Mouse (Mus musculus) lung, adult 2 months (tissue): ENCODE measurements around the gene Gp6. TPM values are rescaled to one million over a fixed set of nuclear protein-coding genes. Genes with fewer than 3 reads are reported as not detected.
A peak's percentile ranks its signal among the peaks of the same experiment; 100 is the strongest.

Experiments
- DNase-seq: peaks from one replicate; pipeline ENCODE4 v3.0.0; 2022
- H3K4me1 ChIP-seq: fragments of 200-500 bp; 2 replicates; pipeline ENCODE4 v1.6.1; 2011; ENCODE audit warnings: low read length; ENCODE audit not compliant: control insufficient read depth, insufficient read depth
- H3K4me3 ChIP-seq: fragments of 200-500 bp; replicated peaks from 2 replicates; pipeline ENCODE3; 2011; ENCODE audit warnings: low read depth, mild to moderate bottlenecking, control low read depth, low read length; ENCODE audit errors: extremely low read depth
- CTCF ChIP-seq: fragments of 200-500 bp; IDR thresholded peaks from 2 replicates; pipeline ENCODE4 v1.5.1; 2011; ENCODE audit warnings: mild to moderate bottlenecking, low read length, control low read depth; ENCODE audit not compliant: insufficient read depth
- POLR2A ChIP-seq: fragments of 200-500 bp; IDR thresholded peaks from 2 replicates; pipeline ENCODE4 v1.6.1; 2011; ENCODE audit warnings: low read depth, mild to moderate bottlenecking, control low read depth, low read length, borderline replicate concordance; ENCODE audit errors: extremely low read depth
- WGBS: fragments of 180-500 bp; shearing (Covaris S2); methylation state at CpG from one replicate; pipeline ENCODE4 v1.1.7; 2018; 5-methylcytosine and 5-hydroxymethylcytosine counted together
- polyA plus RNA-seq: library from polyadenylated mRNA; depleted of rRNA; stranded (reverse); fragments of >200 nt; gene quantifications from 2 replicates; pipeline ENCODE4 v1.2.3, GENCODE M21; 2012; rRNA removed

Gene Gp6
- polyA plus RNA-seq, result 0.41 and 0.49 TPM in 2 replicates

GRCm38 (mm10) chr7:4397730-4398129 is at the start of gene Gp6:
Gp6 (minus strand) TSS chr7:4397744.
- WGBS, result 86% methylated on average over 1 of the region's 1 CpGs
- DNase-seq, result no peak
- H3K4me3 ChIP-seq, result no peak within 1 kb of the TSS
- no peaks in the 10 kb centered on the region for H3K4me1 ChIP-seq
- TF ChIP-seq CTCF (no peak), POLR2A (no peak)

GRCm38 (mm10) chr7:4447138-4447537 is 49.6 kb upstream of the Gp6 start:
- H3K4me1 ChIP-seq, result 0 out of 2 replicates have a peak, but pooled peaks cover 2% of the 10 kb centered on the region
- no peak for DNase-seq
- WGBS, result 3% methylated on average over 1 of the region's 1 CpGs
- no peak overlapping the region for H3K4me3 ChIP-seq
- TF ChIP-seq POLR2A (no peak), CTCF (peak; percentile 10; the same call in 1 of the 2 replicates)

- under 1% methylated on average over 35 of the region's 35 CpGs for WGBS
- peak within 1 kb of the TSS; percentile 94 for H3K4me3 ChIP-seq
- 0 out of 2 replicates have a peak, but pooled peaks cover 2% of the 10 kb centered on the region for H3K4me1 ChIP-seq
- DNase-seq, result peak; percentile 83
- TF ChIP-seq CTCF, result no peak
- peak; percentile 71; the same call in 1 of the 2 replicates for TF ChIP-seq POLR2A
These were observed 47.8 kb upstream of the Gp6 start, which contains the start of gene Rdh13 for GRCm38 (mm10) chr7:4445216-4445791. Rdh13 (minus strand) TSS chr7:4445649.

- H3K4me1 ChIP-seq, result no peaks in the 10 kb centered on the region
- no peak for TF ChIP-seq CTCF
- no peak for TF ChIP-seq POLR2A
- no peak overlapping the region for H3K4me3 ChIP-seq
- DNase-seq, result no peak
- WGBS, result 91% methylated on average over 10 of the region's 10 CpGs
These were observed 43.0 kb upstream of the Gp6 start for GRCm38 (mm10) chr7:4440549-4440948.

GRCm38 (mm10) chr7:4437721-4438120 is 40.2 kb upstream of the Gp6 start:
- no peaks in the 10 kb centered on the region for H3K4me1 ChIP-seq
- H3K4me3 ChIP-seq, result no peak overlapping the region
- 93% methylated on average over 2 of the region's 2 CpGs for WGBS
- no peak for DNase-seq
- TF ChIP-seq CTCF (no peak), POLR2A (no peak)

- no peak for DNase-seq
- Histone ChIP-seq H3K4me1 (no peaks in the 10 kb centered on the region), H3K4me3 (no peak overlapping the region)
- TF ChIP-seq POLR2A (no peak), CTCF (no peak)
- 93% methylated on average over 8 of the region's 8 CpGs for WGBS
These were observed 34.5 kb upstream of the Gp6 start for GRCm38 (mm10) chr7:4432026-4432425.

- 79% methylated on average over 6 of the region's 6 CpGs for WGBS
- peak; percentile 75 for DNase-seq
- TF ChIP-seq POLR2A (no peak), CTCF (peak; percentile 93)
- H3K4me1 ChIP-seq, result no peaks in the 10 kb centered on the region
- no peak overlapping the region for H3K4me3 ChIP-seq
These were observed 34.0 kb upstream of the Gp6 start for GRCm38 (mm10) chr7:4431548-4431947.

- no peak for DNase-seq
- Histone ChIP-seq H3K4me3 (no peak overlapping the region), H3K4me1 (no peaks in the 10 kb centered on the region)
- no peak for TF ChIP-seq CTCF
- TF ChIP-seq POLR2A, result no peak
- WGBS, result 96% methylated on average over 9 of the region's 9 CpGs
These were observed 32.8 kb upstream of the Gp6 start for GRCm38 (mm10) chr7:4430246-4430844.

- DNase-seq, result peak; percentile 64
- TF ChIP-seq CTCF, result peak; percentile 68
- TF ChIP-seq POLR2A, result no peak
- no peak overlapping the region for H3K4me3 ChIP-seq
- no peaks in the 10 kb centered on the region for H3K4me1 ChIP-seq
- WGBS, result 62% methylated on average over 7 of the region's 7 CpGs
These were observed 29.8 kb upstream of the Gp6 start for GRCm38 (mm10) chr7:4427161-4427912.

GRCm38 (mm10) chr7:4420230-4420629 is 22.7 kb upstream of the Gp6 start:
- WGBS, result 51% methylated on average over 4 of the region's 4 CpGs
- DNase-seq, result no peak
- no peak for TF ChIP-seq POLR2A
- no peak for TF ChIP-seq CTCF
- Histone ChIP-seq H3K4me1 (no peaks in the 10 kb centered on the region), H3K4me3 (no peak overlapping the region)
